Mouse (Mus musculus): ENCODE results near the gene Cxcr5.

- no peak for TF ChIP-seq TAL1 (IDR thresholded peaks at IDR 0.05; ENCODE audit: low read length)
- no peak for TF ChIP-seq GATA1 (IDR thresholded peaks at IDR 0.05; ENCODE audit: low read length)
Measured at GRCm38 (mm10) chr9:44565367-44565766, 3.7 kb upstream of the Cxcr5 start.
